Mouse (Mus musculus) urinary bladder, postnatal 10 days (tissue): ENCODE data around the gene Plekhs1.

Experiments used
- DNase-seq: peaks from one replicate; pipeline ENCODE4 v3.0.0; 2022; ENCODE audit warnings: low spot score

The Plekhs1 gene

DNA sequence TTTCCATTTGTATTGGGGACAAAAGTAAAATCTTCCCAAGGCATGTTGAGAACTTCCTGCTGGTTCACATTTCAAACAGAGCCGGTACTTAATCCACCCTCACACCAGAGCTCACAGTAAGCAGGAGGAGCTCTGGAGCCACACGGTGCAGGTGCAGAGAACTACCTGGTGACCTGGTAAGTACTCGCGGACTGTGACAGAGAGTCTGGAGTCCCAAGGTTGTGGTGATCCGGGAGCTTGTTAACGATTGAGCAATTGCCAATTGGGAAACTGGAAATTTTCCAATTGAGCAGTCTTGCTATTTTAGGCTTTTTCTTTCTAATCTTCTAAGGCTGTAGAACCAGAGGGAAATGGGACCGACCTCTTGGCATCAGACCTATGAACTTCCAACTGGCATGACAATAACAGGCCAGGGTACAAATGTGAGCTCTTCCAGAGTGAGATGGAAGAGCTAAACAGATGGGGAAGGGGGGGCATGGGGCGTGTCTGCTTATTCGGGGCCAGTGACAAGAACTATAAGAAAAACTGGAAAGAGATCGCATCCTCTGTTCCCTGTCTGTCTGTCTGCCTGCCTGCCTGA, at the start of gene Plekhs1:
Gene Plekhs1, plus strand, starts transcription at position 119 of the 580 bp plus-strand sequence.
- no peak for DNase-seq

- no peak for DNase-seq
These were observed 43.0 kb upstream of the Plekhs1 start for GRCm38 (mm10) chr19:56418404-56418803.

DNA sequence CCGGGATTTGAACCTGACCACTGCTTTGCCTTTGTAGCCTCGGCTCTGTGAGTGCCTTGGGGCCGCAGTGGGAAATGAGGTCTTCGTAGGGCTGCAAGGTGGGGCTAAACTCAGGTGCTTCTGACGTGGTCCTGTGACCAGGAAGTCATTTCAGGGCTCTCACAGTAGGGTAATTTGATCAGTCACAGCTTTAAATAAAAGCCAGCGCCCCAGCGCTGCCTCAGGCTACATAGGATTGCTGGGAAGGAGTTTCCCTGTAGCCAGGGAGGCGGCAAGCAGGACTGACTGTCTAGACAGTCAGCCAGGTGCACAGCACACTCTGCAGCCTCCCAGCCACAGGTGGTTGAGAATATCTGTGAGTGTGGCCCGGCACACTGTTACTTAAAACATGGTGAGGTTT, 42.0 kb upstream of the Plekhs1 start:
- no peak for DNase-seq

- DNase-seq, result no peak
These were observed 41.1 kb upstream of the Plekhs1 start for GRCm38 (mm10) chr19:56420345-56420744.

GRCm38 (mm10) chr19:56422476-56423338, 38.7 kb upstream of the Plekhs1 start:
- DNase-seq, result peak; percentile 63

DNA sequence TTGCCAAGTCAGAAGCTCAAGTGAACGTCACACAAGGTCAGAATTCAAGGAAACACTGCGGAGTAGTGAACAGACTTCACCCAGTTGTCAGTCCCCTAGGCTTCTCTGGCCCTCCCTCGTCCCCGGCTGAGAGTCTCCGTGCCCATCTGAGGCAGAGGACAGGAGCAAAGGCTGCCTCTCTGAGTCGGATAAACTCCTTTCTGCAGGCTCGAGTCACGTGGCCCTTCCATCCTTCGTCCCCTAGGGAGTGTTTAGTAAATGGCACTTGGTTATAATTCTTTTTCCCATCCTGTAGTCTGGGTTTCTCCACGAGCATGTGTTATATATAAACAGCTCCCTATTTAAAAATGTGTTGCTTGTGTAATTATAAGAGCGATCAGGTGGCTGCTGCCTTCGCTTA, 38.1 kb upstream of the Plekhs1 start:
- no peak for DNase-seq

DNA sequence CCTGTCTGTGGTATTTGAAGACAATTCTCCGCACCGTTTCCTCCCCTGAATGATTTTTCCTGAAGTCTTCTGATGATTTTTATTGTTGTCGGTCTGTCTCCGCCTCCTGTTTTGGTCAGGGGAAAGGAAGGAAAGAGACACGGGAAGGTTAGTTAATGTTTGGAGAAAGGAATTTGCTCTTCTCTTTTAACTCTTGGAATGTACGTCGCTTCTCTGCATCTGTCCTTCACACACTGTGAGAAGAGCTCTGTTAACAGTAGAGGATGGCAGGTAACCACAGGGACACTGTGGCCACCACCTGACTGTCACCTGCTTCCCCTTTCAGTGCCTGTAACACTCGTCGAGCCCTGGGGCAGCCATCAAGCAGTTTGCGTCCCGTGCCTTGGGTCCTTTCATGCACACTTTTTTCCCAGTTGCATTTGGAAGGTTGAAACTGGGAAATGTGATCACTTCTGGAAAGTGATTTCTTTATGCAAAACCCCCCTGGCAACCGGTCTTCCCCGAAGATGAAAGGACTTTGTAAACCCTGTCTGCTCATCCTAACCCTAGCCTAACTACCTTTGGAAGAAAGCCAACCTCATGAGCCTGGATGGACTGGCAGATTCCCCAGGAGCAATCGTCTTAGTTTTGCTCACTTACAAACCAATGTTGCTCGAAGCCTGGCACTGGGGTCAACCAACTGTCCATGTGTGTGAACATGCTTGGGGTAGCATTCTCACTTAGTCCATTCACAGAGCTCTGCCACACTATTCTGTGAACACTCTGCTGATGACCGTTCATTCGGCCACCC, 36.6 kb upstream of the Plekhs1 start:
- DNase-seq, result no peak

DNA sequence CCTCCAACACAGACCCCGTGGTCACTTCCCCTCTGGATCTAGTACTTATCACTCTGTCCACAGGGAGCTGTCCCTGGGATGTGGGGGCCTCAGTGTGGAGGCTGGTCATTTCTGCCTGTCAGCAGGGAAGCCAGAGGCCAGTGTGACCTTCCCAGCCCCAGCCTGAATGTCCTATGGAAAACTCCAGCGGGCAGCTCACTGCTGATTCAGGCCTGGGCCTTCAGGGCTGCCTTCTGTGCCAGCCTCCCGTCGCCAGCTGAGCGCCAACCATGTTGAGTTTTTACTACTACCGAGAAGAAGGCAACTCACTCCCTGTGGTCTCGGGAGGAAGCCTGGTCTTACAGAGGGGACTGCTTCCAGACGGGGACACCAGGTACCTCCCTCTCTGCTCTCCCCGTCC, 35.9 kb upstream of the Plekhs1 start:
- DNase-seq, result no peak

GRCm38 (mm10) chr19:56430369-56430768, 31.1 kb upstream of the Plekhs1 start:
- no peak for DNase-seq

GRCm38 (mm10) chr19:56432706-56433105, 28.7 kb upstream of the Plekhs1 start:
- no peak for DNase-seq

- DNase-seq, result no peak
These were observed 27.9 kb upstream of the Plekhs1 start for GRCm38 (mm10) chr19:56433581-56433980.

DNA sequence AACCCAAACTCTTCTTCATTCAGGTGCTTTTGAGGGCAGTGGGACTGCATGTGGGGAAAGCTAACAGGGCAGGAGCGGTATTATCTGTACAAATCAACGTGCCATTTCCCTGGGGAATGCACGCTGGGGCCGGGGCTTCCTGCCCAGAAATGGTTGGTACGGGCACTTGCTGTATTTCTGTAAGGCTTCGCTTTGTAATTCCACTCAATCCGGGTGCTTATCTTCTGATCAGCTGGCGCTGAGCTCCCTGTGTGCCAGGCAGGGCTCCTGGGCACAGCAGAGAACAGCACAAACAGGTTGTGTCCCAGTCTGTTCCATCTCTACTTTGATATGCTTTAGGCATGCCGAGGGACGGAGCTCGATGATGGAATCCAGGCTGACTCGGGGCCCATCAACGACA, 25.1 kb upstream of the Plekhs1 start:
- DNase-seq, result no peak

- DNase-seq, result no peak
These were observed 22.9 kb upstream of the Plekhs1 start for GRCm38 (mm10) chr19:56438357-56439071.

GRCm38 (mm10) chr19:56439072-56439434, 22.4 kb upstream of the Plekhs1 start:
- no peak for DNase-seq

GRCm38 (mm10) chr19:56443445-56443844, 18.0 kb upstream of the Plekhs1 start:
- DNase-seq, result no peak

GRCm38 (mm10) chr19:56448784-56449183, 12.7 kb upstream of the Plekhs1 start:
- no peak for DNase-seq

- no peak for DNase-seq
These were observed 11.9 kb upstream of the Plekhs1 start for GRCm38 (mm10) chr19:56449537-56449936.

GRCm38 (mm10) chr19:56450892-56451291, 10.5 kb upstream of the Plekhs1 start:
- DNase-seq, result no peak

GRCm38 (mm10) chr19:56451867-56452266, 9.6 kb upstream of the Plekhs1 start:
- DNase-seq, result no peak

DNA sequence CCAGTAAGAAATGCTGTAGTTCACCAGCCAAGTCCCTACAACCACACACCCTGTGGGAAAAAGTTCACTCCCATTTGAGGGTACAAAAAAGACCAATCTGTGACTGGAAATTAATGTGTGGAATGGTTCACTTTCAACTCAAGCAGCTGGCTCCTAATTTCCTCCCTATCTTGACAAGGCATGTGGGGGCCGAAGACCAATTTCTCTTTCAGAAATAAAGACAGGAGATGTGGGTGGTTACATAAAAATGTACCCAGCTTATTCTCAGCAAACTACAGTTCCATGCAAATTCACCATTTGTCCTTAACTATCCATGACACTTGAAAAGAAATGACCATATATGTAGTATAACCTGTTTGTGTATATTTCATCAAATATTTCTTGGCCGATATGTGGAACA, 9.0 kb upstream of the Plekhs1 start:
- no peak for DNase-seq

- DNase-seq, result no peak
These were observed 6.6 kb upstream of the Plekhs1 start for GRCm38 (mm10) chr19:56454862-56455261.

DNA sequence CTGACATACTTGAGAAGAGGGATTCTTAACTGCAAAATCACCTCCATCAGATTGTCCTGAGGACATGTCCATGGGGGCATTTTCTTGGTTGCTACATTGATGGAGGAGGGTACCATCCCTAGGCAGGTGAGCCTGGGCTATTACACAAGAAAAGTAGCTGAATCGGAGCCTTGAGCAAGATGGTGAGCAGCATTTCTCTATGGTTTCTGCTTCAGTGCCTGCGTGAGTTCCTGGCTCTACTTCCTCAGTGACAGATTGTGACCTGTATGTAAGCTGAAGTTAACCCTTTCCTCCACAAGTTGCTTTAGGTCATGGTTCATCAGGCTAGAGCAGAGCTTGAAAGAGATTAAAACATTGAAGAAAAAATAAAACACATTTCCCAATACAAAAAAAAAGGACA, 6.1 kb upstream of the Plekhs1 start:
- DNase-seq, result no peak
